Mouse (Mus musculus) liver, adult 2 months (tissue): ENCODE measurements at regions not wholly inside any gene's neighbourhood (a gene's known extent, or its start where the extent isn't known, plus 50 kb on each side); places are given as distances from the start of the nearest gene placed in this dataset.

Source experiments
- CTCF ChIP-seq: fragments of 200-500 bp; IDR thresholded peaks from 2 replicates; pipeline ENCODE4 v1.5.1; 2011; ENCODE audit warnings: low read depth, low read length, control low read depth
- POLR2A ChIP-seq: fragments of 200-500 bp; IDR thresholded peaks from 2 replicates; pipeline ENCODE4 v1.6.1; 2011; ENCODE audit warnings: low read length, control low read depth; ENCODE audit not compliant: insufficient read depth; ENCODE audit errors: extremely low read depth

- no peak for TF ChIP-seq POLR2A
- TF ChIP-seq CTCF = no peak
Measured at GRCm38 (mm10) chr2:45486530-45486929, 369.3 kb upstream of the Zeb2 start.
